Mouse (Mus musculus): ENCODE data around the gene Ccdc69. TPM values are rescaled to one million over a fixed set of nuclear protein-coding genes. Genes with fewer than 3 reads are reported as not detected.

The Ccdc69 gene
- polyA plus RNA-seq, 1 experiment from 2014 or later, result 3.0 TPM

DNA sequence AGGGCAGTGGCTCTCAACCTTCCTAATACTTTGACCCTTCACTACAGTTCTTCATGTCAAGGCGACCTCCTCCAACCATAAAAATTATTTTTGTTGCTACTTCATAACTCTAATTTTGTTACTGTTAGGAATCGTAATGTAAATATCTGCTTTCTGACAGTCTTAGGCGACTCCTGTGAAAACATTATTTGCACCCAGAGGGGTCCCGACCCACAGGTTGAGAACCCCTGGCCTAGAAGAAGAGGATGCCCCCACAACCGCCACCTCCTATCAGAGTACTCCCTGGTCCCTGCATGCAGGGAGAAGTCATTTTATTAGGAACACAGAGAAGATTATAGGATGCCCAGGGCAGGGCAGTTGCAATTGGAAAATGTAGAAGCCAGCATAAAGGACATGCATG, 6.6 kb downstream of the Ccdc69 start:
- H3K9me3 ChIP-seq (ENCODE audit: control insufficient read depth, low read length), result no peaks in the 10 kb centered on the region
- no peak overlapping the region for H3K4me3 ChIP-seq (ENCODE audit: low read depth, low read length)
- no peak overlapping the region for H3K27ac ChIP-seq (ENCODE audit: low read depth)
- no peak overlapping the region for H3K4me2 ChIP-seq (ENCODE audit: low read length)
- no peaks in the 10 kb centered on the region for H3K36me3 ChIP-seq (ENCODE audit: control insufficient read depth, insufficient read depth, low read length)
- no peak overlapping the region for H3K9ac ChIP-seq (ENCODE audit: low read length)
- H3K27me3 ChIP-seq (replicated peaks; ENCODE audit: control insufficient read depth, insufficient read depth, low read length), result no peaks in the 10 kb centered on the region
- WGBS, result 83% methylated on average over 5 of the region's 5 CpGs
- DNase-seq (ENCODE audit: low spot score) (no peak), ATAC-seq (replicated peaks; ENCODE audit: low FRiP score, low TSS enrichment, low read depth) (no peak)
- no peaks in the 10 kb centered on the region for H3K4me1 ChIP-seq (replicated peaks; ENCODE audit: control insufficient read depth, insufficient read depth, low read length)

DNA sequence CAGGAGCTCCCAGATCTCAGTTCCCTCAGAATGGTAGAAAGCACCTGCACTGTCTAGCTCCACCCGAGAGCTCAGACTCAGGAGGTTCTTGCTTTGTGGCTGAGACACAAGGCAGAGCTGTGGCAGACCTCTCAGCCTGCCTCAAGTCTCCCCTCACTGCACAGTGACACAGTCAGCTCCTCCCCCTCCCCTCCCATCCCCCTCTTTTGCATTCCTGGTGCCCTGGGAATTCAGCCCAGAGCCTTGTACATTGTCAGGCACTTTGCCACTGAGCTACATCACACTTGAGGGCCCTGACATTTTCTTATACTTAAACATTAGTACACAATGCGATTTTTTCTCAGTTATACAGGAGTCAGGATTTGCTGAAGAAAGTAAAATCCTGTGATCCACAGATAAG, 8.9 kb downstream of the Ccdc69 start:
- Histone ChIP-seq H3K4me2 (ENCODE audit: low read length) (no peak overlapping the region), H3K4me1 (replicated peaks; ENCODE audit: control insufficient read depth, insufficient read depth, low read length) (no peaks in the 10 kb centered on the region), H3K4me3 (ENCODE audit: low read depth, low read length) (no peak overlapping the region), H3K36me3 (ENCODE audit: control insufficient read depth, insufficient read depth, low read length) (no peaks in the 10 kb centered on the region), H3K27me3 (replicated peaks; ENCODE audit: control insufficient read depth, insufficient read depth, low read length) (no peaks in the 10 kb centered on the region), H3K27ac (ENCODE audit: low read depth) (no peak overlapping the region; the same call in 1 of the 2 replicates), H3K9me3 (ENCODE audit: control insufficient read depth, low read length) (no peaks in the 10 kb centered on the region), H3K9ac (ENCODE audit: low read length) (no peak overlapping the region)
- no peak for ATAC-seq (replicated peaks; ENCODE audit: low FRiP score, low TSS enrichment, low read depth)
- WGBS, result 47% methylated on average over 2 of the region's 2 CpGs
- no peak for DNase-seq (ENCODE audit: low spot score)

DNA sequence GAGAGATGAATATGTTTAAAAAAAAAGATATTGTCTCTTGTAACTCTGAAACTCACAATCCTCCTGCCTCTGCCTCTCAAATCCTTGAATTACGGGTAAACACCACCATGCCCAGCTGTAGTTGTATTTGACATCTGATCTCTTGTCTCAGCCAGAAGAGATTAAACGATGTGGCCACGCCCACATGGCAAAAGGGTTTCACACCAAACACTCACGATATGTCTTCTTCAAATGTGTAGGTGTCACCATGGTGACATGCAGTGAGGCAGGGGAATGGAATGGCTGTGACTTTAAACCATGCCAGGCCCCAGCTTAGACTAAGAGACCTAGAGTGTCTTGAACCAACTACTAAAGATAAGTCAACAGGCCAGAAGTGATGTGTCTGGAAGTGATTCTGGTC, 11.0 kb downstream of the Ccdc69 start:
- H3K4me3 ChIP-seq (ENCODE audit: low read depth, low read length), result no peak overlapping the region
- H3K9me3 ChIP-seq (ENCODE audit: control insufficient read depth, low read length), result no peaks in the 10 kb centered on the region
- WGBS, result 63% methylated on average over 4 of the region's 4 CpGs
- H3K36me3 ChIP-seq (ENCODE audit: control insufficient read depth, insufficient read depth, low read length), result no peaks in the 10 kb centered on the region
- H3K4me1 ChIP-seq (replicated peaks; ENCODE audit: control insufficient read depth, insufficient read depth, low read length), result no peaks in the 10 kb centered on the region
- DNase-seq (ENCODE audit: low spot score) (no peak), ATAC-seq (replicated peaks; ENCODE audit: low FRiP score, low TSS enrichment, low read depth) (no peak)
- no peaks in the 10 kb centered on the region for H3K27me3 ChIP-seq (replicated peaks; ENCODE audit: control insufficient read depth, insufficient read depth, low read length)
- H3K9ac ChIP-seq (ENCODE audit: low read length), result no peak overlapping the region
- no peak overlapping the region for H3K4me2 ChIP-seq (ENCODE audit: low read length)
- H3K27ac ChIP-seq (ENCODE audit: low read depth), result no peak overlapping the region

DNA sequence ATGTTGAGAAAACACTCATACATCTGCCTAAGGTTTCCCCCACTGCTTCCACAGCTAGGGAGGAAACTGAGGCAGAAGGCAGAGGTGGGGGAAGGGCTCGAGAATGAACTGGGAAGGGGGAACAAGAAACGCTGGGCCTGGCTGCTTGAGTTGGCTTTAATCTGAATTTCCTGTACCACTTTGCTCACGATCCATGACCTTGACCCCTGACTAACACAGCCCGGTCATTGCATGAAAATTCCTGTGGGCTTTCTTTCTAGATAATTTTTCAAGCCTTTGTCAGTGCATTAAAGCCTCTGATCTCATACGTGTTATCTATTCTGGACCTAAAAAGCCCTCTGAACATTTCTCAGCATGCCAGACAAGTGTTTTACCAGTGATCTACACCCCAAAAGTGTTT, 15.1 kb downstream of the Ccdc69 start:
- H3K9me3 ChIP-seq (ENCODE audit: control insufficient read depth, low read length), result no peaks in the 10 kb centered on the region
- DNase-seq (ENCODE audit: low spot score), result no peak
- no peak overlapping the region for H3K4me3 ChIP-seq (ENCODE audit: low read depth, low read length)
- 35% methylated on average over 5 of the region's 5 CpGs for WGBS
- no peaks in the 10 kb centered on the region for H3K27me3 ChIP-seq (replicated peaks; ENCODE audit: control insufficient read depth, insufficient read depth, low read length)
- no peak overlapping the region for H3K27ac ChIP-seq (ENCODE audit: low read depth)
- no peak overlapping the region for H3K9ac ChIP-seq (ENCODE audit: low read length)
- no peaks in the 10 kb centered on the region for H3K4me1 ChIP-seq (replicated peaks; ENCODE audit: control insufficient read depth, insufficient read depth, low read length)
- no peak for ATAC-seq (replicated peaks; ENCODE audit: low FRiP score, low TSS enrichment, low read depth)
- H3K36me3 ChIP-seq (ENCODE audit: control insufficient read depth, insufficient read depth, low read length), result no peaks in the 10 kb centered on the region
- H3K4me2 ChIP-seq (ENCODE audit: low read length), result no peak overlapping the region

DNA sequence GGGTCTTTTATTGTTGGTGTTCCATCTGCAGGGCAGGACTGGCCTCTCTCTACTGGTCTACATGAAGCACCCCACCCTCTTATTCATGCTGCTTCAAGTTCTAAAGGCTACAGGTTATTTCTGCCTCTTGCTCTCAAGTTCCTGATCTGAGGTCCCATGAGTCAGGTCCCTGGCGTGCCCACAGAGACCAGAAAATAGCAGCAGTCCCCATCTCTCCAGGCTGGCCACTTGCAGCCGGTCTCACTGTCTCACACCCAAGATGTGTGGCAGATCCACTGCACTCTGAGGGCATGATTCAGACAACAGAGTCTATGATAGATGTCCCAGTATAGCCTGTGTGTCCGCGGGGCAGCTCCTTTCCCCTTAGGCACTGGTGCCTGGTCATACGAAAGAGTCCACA, 17.1 kb downstream of the Ccdc69 start:
- no peak overlapping the region for H3K9ac ChIP-seq (ENCODE audit: low read length)
- no peak overlapping the region for H3K4me3 ChIP-seq (ENCODE audit: low read depth, low read length)
- H3K27ac ChIP-seq (ENCODE audit: low read depth), result no peak overlapping the region
- no peaks in the 10 kb centered on the region for H3K36me3 ChIP-seq (ENCODE audit: control insufficient read depth, insufficient read depth, low read length)
- H3K4me2 ChIP-seq (ENCODE audit: low read length), result no peak overlapping the region
- no peaks in the 10 kb centered on the region for H3K4me1 ChIP-seq (replicated peaks; ENCODE audit: control insufficient read depth, insufficient read depth, low read length)
- DNase-seq (ENCODE audit: low spot score) (no peak), ATAC-seq (replicated peaks; ENCODE audit: low FRiP score, low TSS enrichment, low read depth) (no peak)
- H3K9me3 ChIP-seq (ENCODE audit: control insufficient read depth, low read length), result no peaks in the 10 kb centered on the region
- no peaks in the 10 kb centered on the region for H3K27me3 ChIP-seq (replicated peaks; ENCODE audit: control insufficient read depth, insufficient read depth, low read length)
- WGBS, result 87% methylated on average over 5 of the region's 5 CpGs

DNA sequence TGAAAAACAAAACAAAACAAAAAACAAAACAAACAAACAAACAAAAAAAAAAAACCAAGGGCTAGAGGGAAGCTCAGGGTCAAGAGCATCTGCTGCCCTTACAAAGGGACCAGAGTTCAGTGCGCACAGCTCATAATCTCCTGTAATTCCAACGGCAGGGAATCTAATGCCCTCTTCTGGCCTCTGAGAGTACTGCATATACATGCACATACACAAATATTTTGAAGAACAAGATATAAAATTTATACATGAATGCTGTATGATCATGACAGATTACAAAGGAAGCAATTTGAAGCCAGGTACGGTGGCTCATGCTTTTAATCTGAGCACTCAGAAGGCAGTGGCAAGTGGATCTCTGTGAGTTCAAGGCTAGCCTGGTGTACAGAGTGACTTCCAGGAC, 20.4 kb downstream of the Ccdc69 start:
- no peak overlapping the region for H3K4me3 ChIP-seq (ENCODE audit: low read depth, low read length)
- no peaks in the 10 kb centered on the region for H3K9me3 ChIP-seq (ENCODE audit: control insufficient read depth, low read length)
- no peaks in the 10 kb centered on the region for H3K27me3 ChIP-seq (replicated peaks; ENCODE audit: control insufficient read depth, insufficient read depth, low read length)
- H3K4me1 ChIP-seq (replicated peaks; ENCODE audit: control insufficient read depth, insufficient read depth, low read length), result no peaks in the 10 kb centered on the region
- H3K27ac ChIP-seq (ENCODE audit: low read depth), result no peak overlapping the region
- H3K9ac ChIP-seq (ENCODE audit: low read length), result no peak overlapping the region
- WGBS, result 84% methylated on average over 3 of the region's 3 CpGs
- DNase-seq (ENCODE audit: low spot score) (no peak), ATAC-seq (replicated peaks; ENCODE audit: low FRiP score, low TSS enrichment, low read depth) (no peak)
- no peak overlapping the region for H3K4me2 ChIP-seq (ENCODE audit: low read length)
- H3K36me3 ChIP-seq (ENCODE audit: control insufficient read depth, insufficient read depth, low read length), result no peaks in the 10 kb centered on the region

DNA sequence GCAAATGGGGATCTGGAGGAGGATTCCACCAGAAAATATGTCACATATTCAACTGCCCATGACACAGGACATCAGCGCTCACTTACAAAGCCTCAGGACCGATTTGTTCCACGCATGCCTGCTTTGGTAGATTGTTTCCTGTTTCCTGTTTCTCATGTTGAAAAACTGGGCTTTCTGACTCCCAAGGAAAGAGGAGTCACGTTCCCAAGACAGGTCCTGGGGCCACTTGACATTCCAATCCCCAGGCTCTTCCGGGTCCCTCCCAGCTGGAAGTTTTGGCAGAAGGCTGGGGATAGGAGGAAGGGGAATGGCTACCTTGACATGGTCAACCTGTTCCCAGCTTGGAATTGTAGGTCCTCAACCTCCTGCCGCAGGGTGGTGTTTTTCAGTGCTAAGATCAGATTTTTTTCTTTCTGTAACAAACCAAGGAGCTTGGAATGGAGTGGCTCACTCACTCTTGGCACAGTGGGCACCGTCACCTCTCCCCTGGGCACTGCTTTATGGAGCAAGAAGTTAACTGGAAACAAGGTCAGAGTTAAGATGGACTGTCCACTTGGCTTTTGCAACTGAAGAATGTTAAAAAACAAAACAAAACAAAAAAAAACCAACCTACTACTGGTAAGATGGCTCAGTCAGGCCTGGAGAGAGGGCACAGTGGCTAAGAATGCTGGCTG, 27.0 kb downstream of the Ccdc69 start:
- H3K36me3 ChIP-seq (ENCODE audit: control insufficient read depth, insufficient read depth, low read length), result no peaks in the 10 kb centered on the region
- no peak overlapping the region for H3K27ac ChIP-seq (ENCODE audit: low read depth)
- no peaks in the 10 kb centered on the region for H3K27me3 ChIP-seq (replicated peaks; ENCODE audit: control insufficient read depth, insufficient read depth, low read length)
- ATAC-seq (replicated peaks; ENCODE audit: low FRiP score, low TSS enrichment, low read depth) (no peak), DNase-seq (ENCODE audit: low spot score) (no peak)
- H3K4me1 ChIP-seq (replicated peaks; ENCODE audit: control insufficient read depth, insufficient read depth, low read length), result no peaks in the 10 kb centered on the region; the same call in 1 of the 2 replicates
- 75% methylated on average over 7 of the region's 7 CpGs for WGBS
- H3K4me2 ChIP-seq (ENCODE audit: low read length), result no peak overlapping the region
- no peak overlapping the region for H3K9ac ChIP-seq (ENCODE audit: low read length)
- H3K4me3 ChIP-seq (ENCODE audit: low read depth, low read length), result no peak overlapping the region
- no peaks in the 10 kb centered on the region for H3K9me3 ChIP-seq (ENCODE audit: control insufficient read depth, low read length)

DNA sequence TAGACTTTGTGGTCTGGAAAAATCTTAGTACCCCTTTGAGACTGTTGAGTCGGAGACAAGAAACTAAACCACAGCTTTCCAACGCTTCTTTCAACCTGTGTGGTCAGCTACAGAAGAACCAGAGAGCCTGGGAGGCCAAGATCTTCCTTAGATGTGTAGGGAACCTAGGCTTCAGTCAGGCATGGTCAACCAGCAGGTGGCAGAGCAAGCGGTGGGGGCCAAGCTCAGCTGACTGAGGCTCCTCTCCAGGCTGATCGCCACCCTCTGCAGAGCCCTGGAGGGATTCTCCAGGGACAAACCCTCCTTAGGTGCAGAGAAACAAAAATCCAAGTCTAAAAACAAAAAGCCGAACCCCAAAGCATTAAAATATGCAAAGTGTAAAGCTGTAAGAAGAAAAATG, 31.3 kb downstream of the Ccdc69 start:
- no peak for DNase-seq (ENCODE audit: low spot score)
- Histone ChIP-seq H3K36me3 (ENCODE audit: control insufficient read depth, insufficient read depth, low read length) (no peaks in the 10 kb centered on the region), H3K9me3 (ENCODE audit: control insufficient read depth, low read length) (no peaks in the 10 kb centered on the region), H3K27me3 (replicated peaks; ENCODE audit: control insufficient read depth, insufficient read depth, low read length) (no peaks in the 10 kb centered on the region), H3K4me1 (replicated peaks; ENCODE audit: control insufficient read depth, insufficient read depth, low read length) (no peaks in the 10 kb centered on the region; the same call in 1 of the 2 replicates), H3K27ac (ENCODE audit: low read depth) (no peak overlapping the region), H3K9ac (ENCODE audit: low read length) (no peak overlapping the region), H3K4me2 (ENCODE audit: low read length) (no peak overlapping the region), H3K4me3 (ENCODE audit: low read depth, low read length) (no peak overlapping the region)
- ATAC-seq (replicated peaks; ENCODE audit: low FRiP score, low TSS enrichment, low read depth), result no peak
- WGBS, result 58% methylated on average over 5 of the region's 5 CpGs

DNA sequence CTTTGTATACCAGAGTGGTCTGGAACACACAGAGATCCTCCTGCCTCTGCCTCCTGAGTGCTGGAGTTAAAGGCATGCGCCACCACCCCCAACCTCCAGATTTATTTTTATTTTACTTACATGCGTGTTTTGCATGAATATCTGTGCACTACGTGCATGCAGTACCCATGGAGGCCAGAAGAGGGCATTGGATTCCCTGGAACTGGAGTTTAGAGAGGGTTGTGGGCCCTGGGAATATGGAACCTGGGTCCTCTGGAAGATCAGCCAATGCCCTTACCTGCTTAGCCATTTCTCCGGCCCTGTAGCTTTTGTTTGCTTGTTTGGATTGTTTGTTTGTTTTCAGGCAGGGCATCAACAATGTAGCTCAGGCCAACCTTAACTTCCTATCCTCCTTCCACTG, 36.6 kb downstream of the Ccdc69 start:
- H3K36me3 ChIP-seq (ENCODE audit: control insufficient read depth, insufficient read depth, low read length), result no peaks in the 10 kb centered on the region
- ATAC-seq (replicated peaks; ENCODE audit: low FRiP score, low TSS enrichment, low read depth) (no peak), DNase-seq (ENCODE audit: low spot score) (no peak)
- H3K4me2 ChIP-seq (ENCODE audit: low read length), result no peak overlapping the region
- H3K27me3 ChIP-seq (replicated peaks; ENCODE audit: control insufficient read depth, insufficient read depth, low read length), result no peaks in the 10 kb centered on the region
- 76% methylated on average over 4 of the region's 4 CpGs for WGBS
- H3K9me3 ChIP-seq (ENCODE audit: control insufficient read depth, low read length), result no peaks in the 10 kb centered on the region
- no peak overlapping the region for H3K4me3 ChIP-seq (ENCODE audit: low read depth, low read length)
- H3K9ac ChIP-seq (ENCODE audit: low read length), result no peak overlapping the region
- no peaks in the 10 kb centered on the region for H3K4me1 ChIP-seq (replicated peaks; ENCODE audit: control insufficient read depth, insufficient read depth, low read length)
- no peak overlapping the region for H3K27ac ChIP-seq (ENCODE audit: low read depth)
